Mouse (Mus musculus): ENCODE measurements at regions not wholly inside any gene's neighbourhood (a gene's known extent, or its start where the extent isn't known, plus 50 kb on each side); places are given as distances from the start of the nearest gene placed in this dataset.

DNA sequence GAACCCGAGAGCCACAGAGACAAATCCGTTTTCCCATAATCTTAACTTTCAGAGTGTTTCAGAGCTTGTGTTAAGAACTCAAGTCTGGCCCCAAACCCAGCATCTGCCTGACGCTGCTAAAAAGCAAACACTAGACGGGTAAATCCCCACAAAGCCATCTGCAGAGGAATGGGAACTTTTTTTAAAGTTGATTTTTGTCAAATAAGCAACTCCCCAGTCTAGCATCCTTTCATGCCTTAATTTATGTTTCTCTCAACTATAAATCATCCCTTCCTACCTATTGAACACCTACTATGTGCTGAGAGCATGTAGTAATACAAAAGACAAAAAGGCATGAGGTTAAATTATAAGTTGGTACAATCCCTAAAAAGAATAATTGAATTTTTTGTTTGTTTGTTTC, 50.8 kb upstream of the Itm2b start:
- H3K27ac ChIP-seq = no peak overlapping the region
- WGBS = 78% methylated on average over 4 of the region's 4 CpGs
- H3K9ac ChIP-seq (replicated peaks) = no peak overlapping the region
- no peaks in the 10 kb centered on the region for H3K4me1 ChIP-seq (replicated peaks)
- no peak overlapping the region for H3K4me2 ChIP-seq
- ATAC-seq (ENCODE audit: insufficient number of reproducible peaks, insufficient read depth, low FRiP score, low TSS enrichment, low read depth) = no peak
- no peaks in the 10 kb centered on the region for H3K9me3 ChIP-seq
- H3K36me3 ChIP-seq = no peaks in the 10 kb centered on the region
- H3K27me3 ChIP-seq = no peaks in the 10 kb centered on the region
- H3K4me3 ChIP-seq (replicated peaks) = no peak overlapping the region

All from limb, embryonic 12.5 days (tissue).